Mouse (Mus musculus) urinary bladder, adult 18-20 months (tissue): ENCODE results near the gene Glt8d1.

ENCODE experiments used
- DNase-seq, 2 experiments: peaks; one replicate each; pipeline ENCODE4 v3.0.0; 2022; ENCODE audit warnings: low spot score in 2 of 2, mixed read lengths in 2 of 2

Glt8d1 gene

GRCm38 (mm10) chr14:31001307-31002205 lies at the start of gene Glt8d1, which contains the start of gene Spcs1:
Gene Glt8d1, plus strand, starts transcription at chr14:31001400.
Gene Spcs1, minus strand, starts transcription at chr14:31001672.
- DNase-seq: peak; percentile 79 to 97

- DNase-seq: no peak
Observed at GRCm38 (mm10) chr14:30958517-30958916, 42.7 kb upstream of the Glt8d1 start.

DNA sequence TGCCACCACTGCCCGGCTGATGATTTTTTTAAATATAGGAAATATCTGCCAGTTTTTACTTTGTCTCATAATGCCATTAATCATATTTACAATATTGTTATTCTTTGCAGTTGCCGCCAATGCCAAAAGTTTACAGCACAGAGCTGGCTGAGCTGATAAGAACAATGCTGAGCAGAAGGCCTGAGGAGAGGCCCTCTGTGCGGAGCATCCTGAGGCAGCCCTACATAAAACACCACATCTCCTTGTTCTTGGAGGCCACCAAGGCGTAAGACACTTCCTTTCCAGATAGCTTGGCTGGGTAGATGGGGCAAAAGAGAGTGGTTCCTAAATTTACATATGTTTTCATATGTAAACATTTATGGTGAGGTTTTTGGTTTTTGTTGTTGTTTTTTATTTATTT lies 42.2 kb upstream of the Glt8d1 start:
- DNase-seq: no peak

DNA sequence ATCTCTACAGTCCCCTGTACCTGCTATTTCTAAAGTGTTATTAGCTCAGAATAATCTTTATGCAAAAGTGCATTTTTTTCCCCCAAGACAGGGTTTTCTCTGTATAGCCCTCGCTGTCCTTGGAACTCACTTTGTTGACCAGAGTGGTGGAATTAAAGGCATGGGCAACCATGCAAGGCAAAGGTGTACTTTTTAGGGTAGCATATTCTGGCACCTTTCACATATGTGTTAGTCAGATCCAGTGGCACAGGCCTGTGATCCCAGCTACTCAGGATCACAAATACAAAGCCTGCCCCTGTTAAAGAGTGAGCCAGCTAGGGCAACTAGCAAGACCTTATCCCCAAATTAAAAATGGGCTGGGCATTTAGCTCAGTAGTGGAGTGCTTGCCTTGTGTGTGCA lies 40.8 kb upstream of the Glt8d1 start:
- no peak for DNase-seq

GRCm38 (mm10) chr14:30974204-30974603 lies 27.0 kb upstream of the Glt8d1 start:
- peak in 1 of 2 experiments; percentile 43 for DNase-seq

GRCm38 (mm10) chr14:30976222-30976621 lies 25.0 kb upstream of the Glt8d1 start:
- DNase-seq: no peak

DNA sequence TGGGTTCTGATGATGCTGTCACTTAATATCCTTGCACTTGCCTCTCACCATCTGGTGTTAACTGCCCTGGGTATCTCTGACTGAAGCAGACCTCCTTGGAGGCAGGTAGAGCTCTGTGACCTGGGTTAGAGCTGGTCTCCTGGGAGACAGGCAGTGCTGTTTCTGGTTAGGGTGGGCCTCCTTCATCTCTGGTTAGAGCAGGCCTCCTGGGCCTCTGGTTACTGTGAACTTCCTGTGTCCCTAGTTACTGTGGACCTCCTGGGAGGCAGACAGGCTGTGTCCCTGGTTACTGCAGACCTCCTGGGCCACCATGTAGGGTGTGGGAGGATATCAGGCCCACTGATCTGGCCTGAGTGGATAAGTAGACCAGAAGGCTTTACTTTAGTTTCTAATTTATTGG lies 4.8 kb upstream of the Glt8d1 start:
- DNase-seq: no peak

DNA sequence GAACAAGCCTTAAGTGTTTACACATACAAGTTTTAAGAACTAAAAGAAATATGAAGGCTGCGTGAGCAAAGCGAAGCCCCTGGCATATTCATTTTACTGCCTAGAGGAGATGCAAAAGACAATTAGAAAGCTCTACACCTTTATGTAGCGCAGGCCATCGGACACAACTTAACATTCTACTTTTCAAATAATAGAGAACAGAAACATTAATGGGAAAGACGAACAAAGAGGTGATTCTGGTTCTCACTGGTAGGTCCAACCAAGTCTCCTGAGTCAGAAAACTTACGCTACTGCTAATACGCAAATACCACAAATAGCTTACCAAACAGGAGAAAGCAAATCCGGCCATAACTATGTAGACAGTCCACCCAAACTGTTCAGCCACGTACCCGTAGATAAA lies 844 bp upstream of the Glt8d1 start:
- no peak for DNase-seq

GRCm38 (mm10) chr14:31000816-31001306 lies 339 bp upstream of the Glt8d1 start:
- no peak for DNase-seq

- no peak for DNase-seq
Observed at GRCm38 (mm10) chr14:31004527-31004926, 3.3 kb downstream of the Glt8d1 start.

DNA sequence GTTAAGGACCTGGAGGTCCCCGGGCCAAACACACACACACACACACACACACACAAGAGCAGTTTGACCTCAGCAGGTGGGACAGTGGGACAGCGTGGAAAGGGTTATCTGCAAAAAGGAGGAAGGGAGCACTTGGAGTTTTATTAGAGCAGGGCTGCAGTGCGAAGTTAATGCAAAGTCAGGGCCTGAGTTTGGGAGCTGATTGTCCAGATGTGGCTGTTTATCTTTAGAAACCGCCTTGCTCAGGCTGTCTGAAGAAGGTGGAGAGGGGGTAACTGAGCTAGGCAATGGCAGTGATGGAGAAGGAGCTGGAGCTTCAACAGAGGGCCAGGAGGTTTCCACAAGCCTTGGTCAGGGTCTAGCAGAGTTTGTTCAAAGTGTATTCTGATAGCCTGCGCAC lies 5.6 kb downstream of the Glt8d1 start:
- no peak for DNase-seq

GRCm38 (mm10) chr14:31011588-31011987 lies 10.4 kb downstream of the Glt8d1 start:
- no peak for DNase-seq

GRCm38 (mm10) chr14:31013928-31014327 lies 12.7 kb downstream of the Glt8d1 start:
- DNase-seq: no peak

GRCm38 (mm10) chr14:31016063-31016462 lies 14.9 kb downstream of the Glt8d1 start:
- no peak for DNase-seq

GRCm38 (mm10) chr14:31017854-31018253 lies 16.7 kb downstream of the Glt8d1 start:
- no peak for DNase-seq

DNA sequence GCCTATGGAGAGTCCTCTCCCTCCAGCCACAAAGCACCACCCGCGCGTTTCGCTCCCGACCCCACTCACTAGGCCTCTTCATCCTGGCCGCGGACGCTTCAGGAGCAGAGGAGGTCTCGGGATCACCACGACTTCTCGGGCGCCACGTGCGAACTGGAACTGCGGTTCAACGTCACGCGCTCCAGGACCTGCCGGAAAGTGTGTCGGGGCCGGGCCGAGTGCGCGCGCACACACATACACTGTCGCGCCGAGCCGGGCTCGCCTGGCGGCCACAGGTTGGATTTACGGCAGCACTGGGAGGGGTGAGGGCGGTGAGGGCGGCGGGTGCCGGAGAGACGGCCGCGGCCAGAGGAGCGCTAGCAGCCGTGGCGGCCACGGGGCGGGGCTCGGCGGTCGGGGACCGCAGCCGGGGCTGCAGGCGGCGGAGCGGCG lies 17.7 kb downstream of the Glt8d1 start, which contains the start of the genes Pbrm1 and Gnl3:
TSS of gene Pbrm1 (plus strand) at position 279 of the 432 bp plus-strand sequence.
TSS of gene Gnl3 (minus strand) at position 293 of the 432 bp plus-strand sequence.
- DNase-seq: peak; percentile 91 to 94

DNA sequence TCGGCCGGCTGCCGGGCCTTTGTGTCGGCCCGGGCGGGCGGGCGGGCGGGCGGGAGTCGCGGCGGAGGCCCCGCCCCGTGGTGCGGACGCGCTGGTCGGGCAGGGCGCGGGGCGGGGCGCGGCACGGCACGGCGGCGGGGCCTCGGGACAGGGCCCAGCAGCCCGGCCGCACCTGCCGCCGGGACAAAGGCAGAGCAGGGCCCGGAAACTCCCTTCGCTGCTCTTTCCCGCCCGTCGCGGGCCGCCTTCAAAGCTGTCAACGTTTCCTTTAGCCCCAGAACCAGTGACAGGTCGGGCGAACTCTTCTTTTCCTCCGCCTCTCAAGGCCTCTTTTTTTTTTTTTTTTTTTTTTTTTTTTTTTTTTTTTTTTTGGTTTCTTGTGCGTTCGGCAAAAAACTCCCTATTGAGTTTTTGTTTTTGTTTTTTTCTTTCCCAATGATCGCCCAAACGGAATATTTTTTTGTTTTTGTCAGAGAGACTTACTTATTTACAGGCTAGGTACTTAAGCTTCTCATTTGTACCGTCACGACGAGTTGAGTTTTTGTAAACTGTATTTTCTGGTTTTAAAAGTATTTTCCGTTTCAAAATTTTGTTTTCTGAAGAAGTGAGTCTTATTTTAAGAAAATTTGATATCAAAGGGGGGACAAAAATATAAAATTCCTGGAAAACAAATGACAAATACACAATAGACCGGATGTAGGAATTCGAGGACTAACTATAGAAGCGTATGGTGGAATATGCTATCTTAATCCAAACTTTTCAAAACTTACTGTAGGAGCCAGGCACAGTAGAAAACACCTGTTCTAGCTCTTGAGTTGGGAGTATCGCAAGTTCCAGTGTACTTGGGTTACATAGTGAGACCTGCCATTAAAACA lies 18.4 kb downstream of the Glt8d1 start:
- DNase-seq: peak in 1 of 2 experiments; percentile 55

DNA sequence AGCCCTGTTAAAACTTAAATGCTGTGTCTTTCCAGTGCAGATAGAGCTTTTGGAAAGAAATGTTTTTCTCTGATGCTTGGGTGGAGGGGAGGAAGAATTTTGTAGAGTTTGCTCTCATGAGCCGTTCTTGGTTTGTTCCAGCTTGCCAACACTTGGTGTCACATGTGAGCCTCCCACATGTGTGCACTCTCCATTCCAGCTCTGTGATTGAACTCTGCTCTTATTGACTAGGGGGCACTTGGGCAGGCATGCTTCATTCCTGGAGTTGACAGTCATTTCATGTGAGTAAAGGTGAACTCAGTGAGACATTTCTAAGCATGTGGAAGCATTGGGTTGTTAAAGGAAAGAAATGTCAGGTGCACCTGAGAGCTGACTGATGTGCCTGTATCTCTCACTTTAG lies 21.4 kb downstream of the Glt8d1 start:
- DNase-seq: no peak

- no peak for DNase-seq
Observed at GRCm38 (mm10) chr14:31025785-31026184, 24.6 kb downstream of the Glt8d1 start.

GRCm38 (mm10) chr14:31045296-31045695 lies 44.1 kb downstream of the Glt8d1 start:
- no peak for DNase-seq

- no peak for DNase-seq
Observed at GRCm38 (mm10) chr14:31045817-31046216, 44.6 kb downstream of the Glt8d1 start.
